Mouse (Mus musculus) liver, adult 2 months (tissue): ENCODE measurements around the gene Dlgap1.

ENCODE experiments used
- CTCF ChIP-seq: fragments of 200-500 bp; IDR thresholded peaks from 2 replicates; pipeline ENCODE4 v1.5.1; 2011; ENCODE audit warnings: low read depth, low read length, control low read depth
- POLR2A ChIP-seq: fragments of 200-500 bp; IDR thresholded peaks from 2 replicates; pipeline ENCODE4 v1.6.1; 2011; ENCODE audit warnings: low read length, control low read depth; ENCODE audit not compliant: insufficient read depth; ENCODE audit errors: extremely low read depth

GRCm38 (mm10) chr17:70401909-70402308, 433.0 kb downstream of the Dlgap1 start:
- no peak for TF ChIP-seq CTCF
- TF ChIP-seq POLR2A: no peak
